Mouse (Mus musculus) hindbrain, postnatal 0 days (tissue): Measurements from ENCODE around the gene Arfgap1. TPM values are rescaled to one million over a fixed set of nuclear protein-coding genes. Genes with fewer than 3 reads are reported as not detected.
A peak's percentile ranks its signal among the peaks of the same experiment; 100 is the strongest.

Source experiments
- ATAC-seq: fragments of 200-750 bp; cut with Nextera tagmentation; 2 replicates; pipeline ENCODE4 v1.8.0; 2017; ENCODE audit warnings: mild to moderate bottlenecking, moderate TSS enrichment, moderate library complexity
- DNase-seq: peaks from one replicate; pipeline ENCODE4 v3.0.0-alpha.2; 2015; ENCODE audit warnings: low spot score
- H3K27ac ChIP-seq: fragments of 300-500 bp; sonication (generic); 2 replicates; pipeline ENCODE4 v1.5.1; 2014; ENCODE audit warnings: mild to moderate bottlenecking
- H3K27me3 ChIP-seq: fragments of 300-500 bp; sonication (generic); 2 replicates; pipeline ENCODE4 v1.6.1; 2014; ENCODE audit warnings: low read length, mixed read lengths; ENCODE audit not compliant: insufficient read depth
- H3K36me3 ChIP-seq: fragments of 300-500 bp; sonication (generic); 2 replicates; pipeline ENCODE4 v1.6.1; 2014; ENCODE audit warnings: low read length, mixed read lengths; ENCODE audit not compliant: insufficient read depth
- H3K4me1 ChIP-seq: fragments of 300-500 bp; sonication (generic); 2 replicates; pipeline ENCODE4 v1.6.1; 2014; ENCODE audit warnings: antibody characterized with exemption, low read length, mixed read lengths; ENCODE audit not compliant: insufficient read depth
- H3K4me2 ChIP-seq: fragments of 300-500 bp; sonication (generic); 2 replicates; pipeline ENCODE4 v1.6.1; 2014; ENCODE audit warnings: low read depth, mild to moderate bottlenecking, low read length, moderate library complexity, mixed read lengths
- H3K4me3 ChIP-seq: fragments of 300-500 bp; sonication (generic); 2 replicates; pipeline ENCODE4 v1.5.1; 2014; ENCODE audit warnings: low read length
- H3K9ac ChIP-seq: fragments of 300-500 bp; sonication (generic); replicated peaks from 2 replicates; pipeline ENCODE4 v1.6.1; 2014; ENCODE audit warnings: mild to moderate bottlenecking, low read length, moderate library complexity, mixed read lengths
- H3K9me3 ChIP-seq: fragments of 300-500 bp; sonication (generic); 2 replicates; pipeline ENCODE4 v1.6.1; 2016; ENCODE audit warnings: low read length, mixed read lengths
- CTCF ChIP-seq: IDR thresholded peaks from 2 replicates; pipeline ENCODE4 v1.5.1; 2016; ENCODE audit warnings: antibody characterized with exemption, control low read depth, low read depth
- WGBS: fragments of 180-500 bp; shearing (Covaris S2); extraction: QIAGEN DNeasy Blood & Tissue Kit; methylation state at CpG from one replicate; pipeline ENCODE4 v1.1.7; 2014; 5-methylcytosine and 5-hydroxymethylcytosine counted together
- polyA plus RNA-seq: library from polyadenylated mRNA; unstranded; fragments of >200 nt; fragmentation: Nextera tagmentation; extraction: Ambion mirVana; gene quantifications from 2 replicates; pipeline ENCODE4 v1.2.1, GENCODE M21; 2015
- total RNA-seq: library from RNA; depleted of rRNA; stranded (reverse); fragments of >200 nt; gene quantifications from 2 replicates; pipeline ENCODE4 v1.2.3, GENCODE M21; 2014

Arfgap1 gene
- total and polyA plus RNA-seq, 2 experiments from 2014 or later, result 94.8 to 107 TPM

GRCm38 (mm10) chr2:180985635-180986034, 18.6 kb downstream of the Arfgap1 start:
- Histone ChIP-seq H3K4me1 (no peaks in the 10 kb centered on the region), H3K36me3 (peaks cover 24% of the 10 kb centered on the region), H3K9ac (no peak overlapping the region), H3K27me3 (no peaks in the 10 kb centered on the region), H3K4me3 (no peak overlapping the region), H3K9me3 (no peaks in the 10 kb centered on the region), H3K27ac (no peak overlapping the region), H3K4me2 (no peak overlapping the region)
- no peak for TF ChIP-seq CTCF
- ATAC-seq (no peak), DNase-seq (no peak)
- 83% methylated on average over 2 of the region's 2 CpGs for WGBS

GRCm38 (mm10) chr2:180986449-180986848, 19.4 kb downstream of the Arfgap1 start, which contains the start of gene Col20a1:
Col20a1 (plus strand) TSS chr2:180986535.
- H3K4me3 ChIP-seq, result no peak within 1 kb of the TSS
- H3K4me2 ChIP-seq, result no peak within 1 kb of the TSS
- H3K9ac ChIP-seq, result no peak within 1 kb of the TSS
- WGBS, result 53% methylated on average over 2 of the region's 2 CpGs
- no peak for ATAC-seq
- H3K4me1 ChIP-seq, result no peaks in the 10 kb centered on the region
- no peak for DNase-seq
- TF ChIP-seq CTCF, result no peak
- peaks cover 16% of the 10 kb centered on the region for H3K36me3 ChIP-seq
- no peak within 1 kb of the TSS for H3K27ac ChIP-seq
- no peaks in the 10 kb centered on the region for H3K27me3 ChIP-seq
- no peaks in the 10 kb centered on the region for H3K9me3 ChIP-seq

GRCm38 (mm10) chr2:180987001-180987400, 20.0 kb downstream of the Arfgap1 start:
- no peak overlapping the region for H3K27ac ChIP-seq
- no peak overlapping the region for H3K4me3 ChIP-seq
- TF ChIP-seq CTCF, result no peak
- no peak overlapping the region for H3K4me2 ChIP-seq
- ATAC-seq (no peak), DNase-seq (no peak)
- no peaks in the 10 kb centered on the region for H3K4me1 ChIP-seq
- H3K9ac ChIP-seq, result no peak overlapping the region
- H3K36me3 ChIP-seq, result peaks cover 10% of the 10 kb centered on the region; the same call in 1 of the 2 replicates
- 65% methylated on average over 1 of the region's 1 CpGs for WGBS
- no peaks in the 10 kb centered on the region for H3K27me3 ChIP-seq
- H3K9me3 ChIP-seq, result no peaks in the 10 kb centered on the region

DNA sequence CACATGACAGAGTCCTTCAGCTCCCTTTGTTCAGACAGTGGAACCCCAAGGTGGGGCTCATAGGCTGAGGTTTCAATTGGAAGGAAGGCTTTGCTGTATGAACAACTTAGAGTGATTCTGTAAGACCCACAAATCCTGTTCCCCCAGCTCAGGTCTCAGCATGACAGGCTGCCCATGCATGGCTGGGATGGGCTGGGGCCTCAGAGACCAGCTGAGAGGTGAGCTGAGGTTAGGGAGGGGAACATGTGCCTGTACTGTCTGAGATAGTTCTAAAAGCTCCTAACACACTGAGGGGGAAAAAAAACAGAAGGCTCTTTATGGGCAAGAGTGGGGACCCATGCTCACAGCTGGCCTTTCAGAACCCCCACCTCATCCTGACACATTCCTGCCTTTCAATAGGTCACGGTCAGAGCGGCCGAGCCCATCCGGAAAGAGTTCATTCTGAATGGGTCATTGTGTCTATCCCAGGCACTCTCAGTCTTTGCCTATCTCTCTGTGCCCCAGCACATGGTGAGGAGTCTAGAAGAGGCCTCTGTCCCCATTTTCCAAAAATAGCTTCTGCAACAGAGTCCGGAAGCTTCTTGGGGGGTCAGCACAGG, 20.5 kb downstream of the Arfgap1 start:
- DNase-seq, result no peak
- Histone ChIP-seq H3K4me2 (no peak overlapping the region), H3K9ac (no peak overlapping the region), H3K27me3 (no peaks in the 10 kb centered on the region), H3K4me3 (no peak overlapping the region), H3K36me3 (peaks cover 5% of the 10 kb centered on the region; the same call in 1 of the 2 replicates), H3K27ac (no peak overlapping the region), H3K4me1 (no peaks in the 10 kb centered on the region), H3K9me3 (no peaks in the 10 kb centered on the region)
- peak; percentile 13; the same call in 1 of the 2 replicates for ATAC-seq
- no peak for TF ChIP-seq CTCF
- 22% methylated on average over 5 of the region's 5 CpGs for WGBS

DNA sequence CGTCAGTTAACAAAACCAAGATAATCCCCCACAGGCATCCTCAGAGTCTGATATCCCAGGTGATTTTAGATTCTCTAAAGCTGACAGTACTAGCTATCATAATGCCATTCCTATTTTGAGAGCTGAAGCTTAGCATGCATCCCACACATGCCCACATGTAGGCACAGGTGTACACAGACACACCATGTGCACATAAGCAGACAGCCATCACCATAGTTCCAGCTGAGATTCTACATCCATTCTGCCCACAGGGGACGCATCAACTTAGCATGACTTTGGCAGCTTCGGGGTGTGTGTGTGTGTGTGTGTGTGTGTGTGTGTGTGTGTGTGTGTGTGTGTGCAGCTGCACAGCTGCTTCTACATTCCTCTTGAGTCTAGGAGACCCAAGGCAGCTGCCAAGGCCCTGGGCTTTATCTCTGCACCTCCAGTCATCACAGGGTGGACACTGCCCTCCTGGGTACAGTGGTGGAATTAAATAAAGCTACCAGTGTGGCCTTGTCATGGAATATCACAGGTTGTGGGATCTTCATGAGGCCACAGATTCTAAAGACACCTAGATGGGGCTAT, 21.4 kb downstream of the Arfgap1 start:
- Histone ChIP-seq H3K27me3 (no peaks in the 10 kb centered on the region), H3K4me3 (no peak overlapping the region), H3K9ac (no peak overlapping the region), H3K27ac (no peak overlapping the region), H3K9me3 (no peaks in the 10 kb centered on the region), H3K4me2 (no peak overlapping the region), H3K36me3 (no peaks in the 10 kb centered on the region; the same call in 1 of the 2 replicates), H3K4me1 (no peaks in the 10 kb centered on the region)
- peak; percentile 6; the same call in 1 of the 2 replicates for TF ChIP-seq CTCF
- WGBS, result 39% methylated on average over 3 of the region's 3 CpGs
- peak; percentile 48 for ATAC-seq
- peak; percentile 25 for DNase-seq

- no peaks in the 10 kb centered on the region for H3K4me1 ChIP-seq
- 87% methylated on average over 1 of the region's 1 CpGs for WGBS
- no peak overlapping the region for H3K4me2 ChIP-seq
- no peak overlapping the region for H3K9ac ChIP-seq
- no peak overlapping the region for H3K4me3 ChIP-seq
- no peaks in the 10 kb centered on the region for H3K27me3 ChIP-seq
- DNase-seq (no peak), ATAC-seq (no peak)
- no peak overlapping the region for H3K27ac ChIP-seq
- no peaks in the 10 kb centered on the region; the same call in 1 of the 2 replicates for H3K36me3 ChIP-seq
- no peak for TF ChIP-seq CTCF
- no peaks in the 10 kb centered on the region for H3K9me3 ChIP-seq
These were observed 21.9 kb downstream of the Arfgap1 start for GRCm38 (mm10) chr2:180988948-180989347.

DNA sequence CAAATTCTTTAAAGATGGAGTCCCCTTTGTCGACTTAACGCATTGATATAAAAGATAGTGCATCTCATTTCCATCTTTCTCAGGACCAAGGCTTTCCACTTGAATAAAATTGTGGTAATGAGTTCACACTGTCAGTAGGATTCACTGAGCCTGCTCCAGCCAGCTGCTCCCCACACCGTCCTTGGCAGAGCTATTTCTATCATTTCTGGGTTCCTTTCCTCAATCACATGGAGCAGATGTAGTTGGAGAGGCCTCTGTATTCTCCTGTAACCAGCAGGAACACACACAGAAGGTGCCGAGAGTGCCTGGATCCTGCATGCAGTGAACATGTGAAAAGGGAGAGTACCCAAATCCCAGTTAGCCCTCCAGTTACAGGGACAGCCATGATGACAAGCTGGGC, 23.3 kb downstream of the Arfgap1 start:
- no peak for DNase-seq
- no peak overlapping the region for H3K4me2 ChIP-seq
- no peak for ATAC-seq

More for the DNA sequence above, 23.3 kb downstream of the Arfgap1 start:
- no peak overlapping the region for H3K27ac ChIP-seq
- H3K9me3 ChIP-seq, result no peaks in the 10 kb centered on the region
- no peaks in the 10 kb centered on the region for H3K27me3 ChIP-seq
- WGBS, result 57% methylated on average over 4 of the region's 4 CpGs
- no peak overlapping the region for H3K9ac ChIP-seq
- H3K36me3 ChIP-seq, result no peaks in the 10 kb centered on the region
- no peak overlapping the region for H3K4me3 ChIP-seq
- TF ChIP-seq CTCF, result no peak
- no peaks in the 10 kb centered on the region for H3K4me1 ChIP-seq
